Mouse (Mus musculus) heart, embryonic 12.5 days (tissue): ENCODE measurements at regions not wholly inside any gene's neighbourhood (a gene's known extent, or its start where the extent isn't known, plus 50 kb on each side); places are given as distances from the start of the nearest gene placed in this dataset.

Experiments
- ATAC-seq: fragments of 200-750 bp; cut with Nextera tagmentation; 2 replicates; pipeline ENCODE4 v1.8.0; 2017; ENCODE audit warnings: moderate TSS enrichment, moderate library complexity; ENCODE audit not compliant: insufficient number of reproducible peaks, low FRiP score
- H3K27ac ChIP-seq: fragments of 300-500 bp; sonication (generic); 2 replicates; pipeline ENCODE4 v1.5.1; 2016; ENCODE audit warnings: mild to moderate bottlenecking, moderate library complexity; ENCODE audit not compliant: poor library complexity, severe bottlenecking
- H3K27me3 ChIP-seq: fragments of 300-500 bp; sonication (generic); replicated peaks from 2 replicates; pipeline ENCODE4 v1.6.1; 2016; ENCODE audit warnings: mild to moderate bottlenecking, moderate library complexity
- H3K36me3 ChIP-seq: fragments of 300-500 bp; sonication (generic); 2 replicates; pipeline ENCODE4 v1.6.1; 2016; ENCODE audit warnings: mild to moderate bottlenecking, moderate library complexity
- H3K4me1 ChIP-seq: fragments of 300-500 bp; sonication (generic); replicated peaks from 2 replicates; pipeline ENCODE4 v1.6.1; 2016; ENCODE audit warnings: mild to moderate bottlenecking
- H3K4me2 ChIP-seq: fragments of 300-500 bp; sonication (generic); 2 replicates; pipeline ENCODE4 v1.6.1; 2016; ENCODE audit warnings: mild to moderate bottlenecking, moderate library complexity
- H3K4me3 ChIP-seq: fragments of 300-500 bp; sonication (generic); 2 replicates; pipeline ENCODE4 v1.5.1; 2016; ENCODE audit warnings: mild to moderate bottlenecking
- H3K9ac ChIP-seq: fragments of 300-500 bp; sonication (generic); 2 replicates; pipeline ENCODE4 v1.6.1; 2016; ENCODE audit warnings: mild to moderate bottlenecking, moderate library complexity
- H3K9me3 ChIP-seq: fragments of 300-500 bp; sonication (generic); replicated peaks from 2 replicates; pipeline ENCODE4 v1.6.1; 2016; ENCODE audit warnings: mild to moderate bottlenecking, moderate library complexity
- WGBS: fragments of 180-500 bp; shearing (Covaris S2); methylation state at CpG from one replicate; pipeline ENCODE4 v1.1.7; 2016; 5-methylcytosine and 5-hydroxymethylcytosine counted together

DNA sequence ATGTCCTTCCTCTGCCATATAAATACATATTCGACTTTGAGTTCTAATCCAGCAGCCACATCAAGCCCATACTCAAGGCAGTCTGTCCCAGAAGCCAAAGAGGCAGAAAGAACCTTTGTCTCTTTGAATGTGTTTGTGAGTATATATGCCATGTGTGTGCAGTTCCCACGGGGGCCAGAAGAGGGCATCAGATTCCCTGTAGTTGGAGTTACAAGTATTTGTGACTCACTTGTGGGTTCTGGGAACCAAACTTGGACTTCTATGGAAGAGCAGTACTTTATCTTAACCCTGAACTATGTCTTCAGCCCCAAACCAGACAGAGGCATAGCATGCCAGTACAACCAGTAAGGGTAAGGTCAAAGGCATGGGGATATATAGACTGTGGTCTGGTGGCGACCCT lies 165.6 kb upstream of the Sp4 start:
- Histone ChIP-seq H3K4me2 (no peak overlapping the region), H3K4me3 (no peak overlapping the region), H3K4me1 (no peaks in the 10 kb centered on the region), H3K9me3 (peaks cover 9% of the 10 kb centered on the region), H3K27ac (no peak overlapping the region), H3K9ac (no peak overlapping the region), H3K27me3 (peaks cover 12% of the 10 kb centered on the region; the same call in 1 of the 2 replicates), H3K36me3 (no peaks in the 10 kb centered on the region)
- no peak for ATAC-seq
- WGBS, result 72% methylated on average over 3 of the region's 3 CpGs

DNA sequence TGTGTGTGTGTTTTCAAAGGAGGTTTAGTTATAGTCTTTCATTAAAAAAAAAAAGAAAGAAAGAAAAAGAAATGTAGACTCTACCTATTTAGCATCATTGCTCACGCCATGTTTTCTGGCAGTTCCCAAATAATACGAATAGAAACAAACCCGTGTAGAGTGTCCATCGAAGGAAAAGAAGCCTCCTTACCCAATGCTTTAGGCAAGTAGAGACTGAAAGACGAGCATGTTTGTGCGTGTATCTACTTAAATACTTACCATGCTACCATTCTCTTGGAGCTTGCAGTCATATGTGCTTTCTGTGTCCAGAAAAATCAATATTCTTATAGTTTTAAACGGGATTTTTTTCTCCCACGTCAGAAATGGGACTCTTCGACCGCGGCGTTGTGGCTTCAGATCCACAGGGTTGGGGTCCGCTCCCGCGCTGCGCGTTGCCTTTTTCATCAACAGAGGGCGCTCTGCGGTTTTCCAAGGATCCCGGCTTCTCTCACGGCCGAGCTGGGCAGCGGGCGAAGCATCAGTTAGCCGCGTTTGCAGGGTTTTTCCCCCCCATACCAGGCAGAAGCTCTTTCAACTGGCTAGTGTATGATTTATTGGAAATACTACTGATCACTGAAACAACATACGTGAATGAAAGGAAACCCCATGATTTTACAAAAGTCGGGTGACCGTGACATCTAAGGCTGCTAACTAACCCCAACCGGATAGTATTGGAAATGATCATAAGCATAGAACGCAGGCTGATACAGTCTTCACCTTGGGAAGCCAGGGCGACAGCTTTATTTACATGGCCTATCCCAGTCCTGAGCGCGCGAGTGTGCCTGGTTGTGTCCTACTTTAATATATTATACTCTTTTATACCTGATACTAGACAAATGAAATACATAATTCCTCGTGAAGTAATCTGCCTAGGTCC lies 156.5 kb upstream of the Sp4 start:
- Histone ChIP-seq H3K4me2 (peak overlapping the region; percentile 56), H3K4me3 (0 out of 2 replicates have a peak overlapping the region, but pooled peaks have one; percentile 13), H3K4me1 (no peaks in the 10 kb centered on the region), H3K27ac (no peak overlapping the region), H3K36me3 (no peaks in the 10 kb centered on the region), H3K9ac (no peak overlapping the region), H3K9me3 (no peaks in the 10 kb centered on the region; the same call in 1 of the 2 replicates), H3K27me3 (peaks cover 32% of the 10 kb centered on the region)
- 11% methylated on average over 36 of the region's 36 CpGs for WGBS
- no peak for ATAC-seq

DNA sequence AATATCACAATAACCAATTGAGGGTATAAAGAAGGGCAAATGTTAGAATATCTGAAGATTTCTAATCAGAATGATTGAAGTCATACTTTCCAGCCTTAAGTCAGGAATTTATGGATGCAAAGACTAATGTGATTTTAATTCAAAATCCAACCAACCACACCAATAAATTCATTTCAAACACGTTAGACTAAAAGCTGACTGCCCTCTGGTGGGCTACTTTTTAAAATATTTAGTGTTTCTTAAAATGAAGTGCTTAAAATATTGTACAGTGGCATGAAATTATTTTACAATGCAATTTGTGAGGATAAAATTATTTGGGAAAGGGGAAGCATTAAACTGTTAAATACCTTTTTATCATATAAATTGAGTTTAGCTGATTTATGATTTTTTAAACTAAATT lies 154.4 kb upstream of the Sp4 start:
- Histone ChIP-seq H3K27me3 (peaks cover 20% of the 10 kb centered on the region), H3K4me2 (no peak overlapping the region), H3K9me3 (no peaks in the 10 kb centered on the region; the same call in 1 of the 2 replicates), H3K36me3 (no peaks in the 10 kb centered on the region), H3K4me1 (no peaks in the 10 kb centered on the region), H3K9ac (no peak overlapping the region), H3K27ac (no peak overlapping the region), H3K4me3 (no peak overlapping the region)
- WGBS, result 32% methylated on average over 1 of the region's 1 CpGs
- ATAC-seq, result no peak

DNA sequence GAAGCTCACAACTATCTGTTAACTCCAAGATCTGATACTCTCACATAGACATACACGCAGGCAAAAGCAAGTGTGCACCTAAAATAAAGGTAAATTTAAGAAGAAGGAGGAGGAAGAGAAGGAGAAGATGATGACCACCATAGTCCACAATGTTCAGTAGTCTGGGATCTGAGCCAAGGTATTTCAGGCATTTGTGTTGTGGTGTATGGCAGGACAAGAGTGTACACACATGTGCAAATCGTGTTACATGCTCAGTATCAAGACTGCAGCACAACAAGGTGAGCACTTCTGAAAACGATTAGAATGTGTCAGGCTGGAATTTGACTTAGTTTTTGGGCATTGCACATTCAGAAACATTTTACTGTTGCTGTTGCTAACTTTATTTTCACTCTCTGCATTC lies 138.4 kb upstream of the Sp4 start:
- Histone ChIP-seq H3K9me3 (no peaks in the 10 kb centered on the region), H3K4me2 (no peak overlapping the region), H3K9ac (no peak overlapping the region), H3K4me1 (peaks cover 11% of the 10 kb centered on the region), H3K27ac (no peak overlapping the region), H3K4me3 (no peak overlapping the region), H3K27me3 (no peaks in the 10 kb centered on the region), H3K36me3 (no peaks in the 10 kb centered on the region)
- ATAC-seq, result no peak
- WGBS, result 47% methylated on average over 3 of the region's 3 CpGs

DNA sequence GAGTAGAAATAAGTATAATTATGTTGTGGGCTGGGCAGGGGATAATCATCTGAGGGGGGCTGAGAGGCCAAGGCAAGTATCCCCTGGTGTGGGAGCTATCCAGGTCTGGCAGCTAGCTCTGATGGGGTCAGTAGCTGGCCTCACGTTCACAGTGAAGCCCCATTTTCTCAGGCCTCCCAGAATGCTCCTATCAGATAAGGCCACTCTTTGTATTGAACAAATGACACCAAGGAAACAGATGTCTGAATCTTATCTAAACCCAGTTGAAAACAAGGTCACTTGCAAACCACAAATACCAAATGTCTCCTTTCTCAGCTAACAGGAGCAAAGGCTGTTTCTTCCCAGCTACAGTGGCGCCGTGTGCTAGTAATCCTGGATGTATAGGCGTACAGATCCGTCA lies 137.6 kb upstream of the Sp4 start:
- Histone ChIP-seq H3K4me3 (no peak overlapping the region), H3K27ac (no peak overlapping the region), H3K4me2 (no peak overlapping the region), H3K36me3 (no peaks in the 10 kb centered on the region), H3K9ac (no peak overlapping the region), H3K27me3 (no peaks in the 10 kb centered on the region), H3K9me3 (no peaks in the 10 kb centered on the region), H3K4me1 (peaks cover 11% of the 10 kb centered on the region)
- no peak for ATAC-seq
- WGBS, result 59% methylated on average over 5 of the region's 5 CpGs

DNA sequence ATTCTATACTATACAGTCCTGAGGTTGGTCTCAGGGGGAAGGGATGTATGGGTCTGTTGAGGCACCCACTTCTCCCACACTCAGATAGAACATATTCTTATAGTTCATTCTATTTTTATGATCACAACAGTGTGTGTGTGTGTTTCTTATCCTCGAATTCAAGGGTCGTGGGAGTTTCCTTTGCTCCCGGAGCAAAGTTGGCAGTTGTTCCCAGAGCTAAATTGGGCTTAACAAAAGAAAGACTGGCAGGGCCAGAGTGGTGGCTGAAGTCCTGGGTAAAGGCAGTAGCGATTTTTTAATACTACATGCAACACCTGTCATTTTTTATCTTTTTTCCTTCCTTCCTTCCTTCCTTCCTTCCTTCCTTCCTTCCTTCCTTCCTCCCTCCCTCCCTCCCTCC lies 131.5 kb upstream of the Sp4 start:
- H3K27ac ChIP-seq, result no peak overlapping the region
- H3K4me2 ChIP-seq, result no peak overlapping the region
- no peak for ATAC-seq

DNA sequence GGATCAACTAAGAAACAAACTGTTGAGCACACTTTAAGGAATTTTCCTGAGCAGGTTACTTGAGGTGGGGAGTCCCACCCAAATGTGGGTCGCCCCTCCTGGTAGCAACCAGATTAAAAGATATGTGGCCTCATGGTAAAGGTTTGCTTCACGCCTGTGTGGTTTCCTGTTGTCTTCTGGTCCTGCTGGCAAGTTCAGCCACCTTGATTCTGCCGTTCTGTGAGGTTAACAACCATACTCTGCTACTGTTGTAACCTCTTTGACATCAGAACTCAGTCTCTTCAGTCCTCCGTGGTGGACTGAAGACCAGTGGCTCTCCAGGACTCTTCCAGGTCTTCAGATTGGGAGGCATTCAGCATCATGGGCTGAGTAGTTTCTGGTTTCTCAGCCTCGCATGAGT lies 127.1 kb upstream of the Sp4 start:
- Histone ChIP-seq H3K27ac (no peak overlapping the region), H3K4me2 (no peak overlapping the region), H3K9me3 (no peaks in the 10 kb centered on the region), H3K4me1 (no peaks in the 10 kb centered on the region), H3K36me3 (no peaks in the 10 kb centered on the region), H3K4me3 (no peak overlapping the region), H3K9ac (no peak overlapping the region), H3K27me3 (no peaks in the 10 kb centered on the region)
- WGBS, result 64% methylated on average over 5 of the region's 5 CpGs
- no peak for ATAC-seq

More for the DNA sequence above, 131.5 kb upstream of the Sp4 start:
- no peak overlapping the region for H3K4me3 ChIP-seq
- no peaks in the 10 kb centered on the region for H3K4me1 ChIP-seq
- WGBS, result 42% methylated on average over 4 of the region's 4 CpGs
- H3K27me3 ChIP-seq, result no peaks in the 10 kb centered on the region
- H3K9ac ChIP-seq, result no peak overlapping the region
- H3K9me3 ChIP-seq, result no peaks in the 10 kb centered on the region
- no peaks in the 10 kb centered on the region for H3K36me3 ChIP-seq

DNA sequence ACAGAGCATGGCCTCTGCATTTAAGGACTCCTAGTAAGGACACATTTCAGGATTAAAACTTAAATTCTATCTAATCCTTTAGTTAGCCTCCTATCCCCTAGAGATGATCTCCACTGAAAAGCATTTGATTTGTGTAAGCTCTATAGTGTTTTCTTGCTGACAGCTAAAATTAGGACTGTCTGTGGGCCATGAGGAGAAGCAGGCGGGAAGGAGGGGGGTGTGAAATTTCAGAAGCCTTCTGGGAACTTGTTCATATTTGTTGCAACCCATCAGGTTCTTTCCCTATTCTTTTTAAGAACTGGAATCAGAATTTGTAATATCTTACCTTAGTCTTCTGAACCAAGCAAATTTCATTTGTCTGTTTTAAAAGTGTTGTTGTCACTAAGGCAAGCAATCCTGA lies 114.7 kb upstream of the Sp4 start:
- Histone ChIP-seq H3K27me3 (no peaks in the 10 kb centered on the region), H3K36me3 (no peaks in the 10 kb centered on the region), H3K4me3 (no peak overlapping the region), H3K4me1 (peaks cover 15% of the 10 kb centered on the region; the same call in 1 of the 2 replicates), H3K27ac (no peak overlapping the region), H3K4me2 (no peak overlapping the region), H3K9me3 (no peaks in the 10 kb centered on the region), H3K9ac (no peak overlapping the region)
- no peak for ATAC-seq
- WGBS, result 60% methylated on average over 1 of the region's 1 CpGs

DNA sequence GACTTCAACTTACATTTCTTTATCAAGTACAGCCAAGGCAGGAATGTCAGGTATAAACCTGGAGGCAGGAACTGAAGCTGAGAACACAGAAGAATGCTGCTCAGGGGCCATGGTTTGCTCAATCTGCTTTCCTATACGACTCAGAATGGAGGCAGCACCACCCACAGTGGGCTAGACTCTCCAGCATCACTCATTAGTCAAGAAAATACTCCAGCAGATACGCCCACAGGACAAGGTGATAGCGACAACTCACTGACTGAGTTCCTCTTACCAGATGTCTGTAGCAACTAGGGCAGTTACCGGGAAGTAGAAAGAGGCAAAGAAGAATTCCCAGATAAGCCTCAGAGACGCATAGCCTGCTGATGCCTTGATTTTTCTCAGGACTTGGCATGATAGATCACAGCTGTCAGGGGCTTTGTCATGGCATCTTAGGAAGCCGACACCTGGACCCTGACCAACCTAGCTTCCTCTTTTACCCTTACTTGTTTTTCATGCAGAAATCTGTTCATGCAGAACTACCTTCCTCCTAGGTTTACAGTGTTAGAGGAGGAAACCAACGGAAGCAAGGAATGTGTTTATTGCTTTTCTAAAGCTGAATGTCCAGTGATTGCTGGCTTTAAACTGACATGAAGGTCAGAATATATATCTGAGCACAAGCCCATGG lies 110.7 kb upstream of the Sp4 start:
- Histone ChIP-seq H3K9ac (no peak overlapping the region), H3K4me2 (no peak overlapping the region), H3K4me3 (no peak overlapping the region), H3K4me1 (peaks cover 15% of the 10 kb centered on the region; the same call in 1 of the 2 replicates), H3K9me3 (no peaks in the 10 kb centered on the region), H3K36me3 (no peaks in the 10 kb centered on the region), H3K27ac (no peak overlapping the region), H3K27me3 (no peaks in the 10 kb centered on the region)
- ATAC-seq, result no peak
- WGBS, result 21% methylated on average over 7 of the region's 7 CpGs

DNA sequence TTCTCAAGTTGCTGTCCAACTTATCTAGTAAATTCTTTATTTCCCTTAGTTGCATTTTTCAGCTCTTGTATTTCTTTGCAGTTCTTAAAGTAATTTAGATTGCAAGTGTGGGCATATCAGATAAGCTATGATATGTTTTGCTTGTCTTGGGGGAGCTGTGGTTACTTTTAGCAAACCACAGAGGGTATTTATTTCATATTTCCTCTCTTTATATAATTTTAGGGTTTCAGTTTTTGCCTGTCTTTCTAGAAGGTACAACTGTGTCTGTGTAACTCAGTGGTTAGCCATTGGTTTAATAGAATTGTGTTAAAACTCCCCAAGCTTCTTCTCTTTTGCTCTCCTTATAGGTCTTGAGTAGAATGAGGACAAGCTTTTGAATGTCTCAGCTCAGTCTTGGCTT lies 109.7 kb upstream of the Sp4 start:
- H3K4me2 ChIP-seq, result no peak overlapping the region
- no peak overlapping the region for H3K27ac ChIP-seq
- no peaks in the 10 kb centered on the region for H3K9me3 ChIP-seq
- H3K4me1 ChIP-seq, result peaks cover 15% of the 10 kb centered on the region; the same call in 1 of the 2 replicates
- no peaks in the 10 kb centered on the region for H3K27me3 ChIP-seq
- ATAC-seq, result no peak
- no peaks in the 10 kb centered on the region for H3K36me3 ChIP-seq
- no peak overlapping the region for H3K9ac ChIP-seq
- no peak overlapping the region for H3K4me3 ChIP-seq

DNA sequence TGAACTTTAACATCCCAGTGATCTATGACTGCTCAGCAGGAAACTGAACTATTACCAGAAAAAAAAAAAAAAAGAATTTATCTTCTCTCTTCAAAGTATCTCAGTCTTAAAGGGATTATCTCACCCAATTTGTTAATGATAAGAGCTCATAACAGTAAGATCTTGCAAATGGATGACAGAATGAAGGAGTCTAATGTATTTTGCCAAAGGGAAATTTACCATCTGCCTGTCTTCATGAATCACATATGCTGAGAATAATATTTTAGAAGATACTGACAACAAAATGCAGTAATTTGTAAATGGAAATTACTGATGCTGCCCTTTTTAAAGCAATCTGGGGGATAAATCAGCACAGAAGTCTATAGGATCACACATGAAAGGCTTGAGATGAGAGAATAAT lies 103.9 kb upstream of the Sp4 start:
- ATAC-seq, result no peak
- H3K9ac ChIP-seq, result no peak overlapping the region
- H3K4me1 ChIP-seq, result no peaks in the 10 kb centered on the region
- H3K4me2 ChIP-seq, result no peak overlapping the region
- no peaks in the 10 kb centered on the region for H3K27me3 ChIP-seq
- no peak overlapping the region for H3K27ac ChIP-seq
- H3K9me3 ChIP-seq, result no peaks in the 10 kb centered on the region
- no peaks in the 10 kb centered on the region for H3K36me3 ChIP-seq
- H3K4me3 ChIP-seq, result no peak overlapping the region
